Mouse (Mus musculus) telencephalon, adult 2 months (tissue): Measurements from ENCODE around the gene Gm4881.

Source experiments
- DNase-seq: peaks from one replicate; pipeline ENCODE4 v3.0.0-alpha.2; 2011; ENCODE audit warnings: low read depth, low spot score

The Gm4881 gene

GRCm38 (mm10) chr7:24944257-24944950, at the start of gene Gm4881:
TSS of gene Gm4881 (minus strand) at chr7:24944494.
- DNase-seq: no peak

GRCm38 (mm10) chr7:24993081-24993480, 48.8 kb upstream of the Gm4881 start:
- no peak for DNase-seq

GRCm38 (mm10) chr7:24990478-24990877, 46.2 kb upstream of the Gm4881 start:
- DNase-seq: no peak

- no peak for DNase-seq
Measured at GRCm38 (mm10) chr7:24987941-24988340, 43.6 kb upstream of the Gm4881 start.

GRCm38 (mm10) chr7:24985799-24986198, 41.5 kb upstream of the Gm4881 start:
- no peak for DNase-seq

- no peak for DNase-seq
Measured at GRCm38 (mm10) chr7:24984307-24984706, 40.0 kb upstream of the Gm4881 start.

GRCm38 (mm10) chr7:24983396-24983795, 39.1 kb upstream of the Gm4881 start:
- no peak for DNase-seq

- DNase-seq: no peak
Measured at GRCm38 (mm10) chr7:24980439-24980838, 36.1 kb upstream of the Gm4881 start.

GRCm38 (mm10) chr7:24978781-24979180, 34.5 kb upstream of the Gm4881 start:
- no peak for DNase-seq

- no peak for DNase-seq
Measured at GRCm38 (mm10) chr7:24974893-24975595, 30.8 kb upstream of the Gm4881 start.

- DNase-seq: no peak
Measured at GRCm38 (mm10) chr7:24973902-24974301, 29.6 kb upstream of the Gm4881 start.

GRCm38 (mm10) chr7:24973208-24973607, 28.9 kb upstream of the Gm4881 start:
- no peak for DNase-seq

- peak; percentile 96 for DNase-seq
Measured at GRCm38 (mm10) chr7:24971972-24972893, 27.9 kb upstream of the Gm4881 start, which contains the start of gene Rabac1. TSS of gene Rabac1 (minus strand) at chr7:24972754.

- DNase-seq: no peak
Measured at GRCm38 (mm10) chr7:24971261-24971971, 27.1 kb upstream of the Gm4881 start.

GRCm38 (mm10) chr7:24970341-24970740, 26.0 kb upstream of the Gm4881 start:
- no peak for DNase-seq

- DNase-seq: no peak
Measured at GRCm38 (mm10) chr7:24969805-24970204, 25.5 kb upstream of the Gm4881 start.

GRCm38 (mm10) chr7:24968463-24968862, 24.2 kb upstream of the Gm4881 start:
- DNase-seq: no peak

GRCm38 (mm10) chr7:24967966-24968365, 23.7 kb upstream of the Gm4881 start:
- DNase-seq: no peak

- no peak for DNase-seq
Measured at GRCm38 (mm10) chr7:24964897-24965535, 20.7 kb upstream of the Gm4881 start.

GRCm38 (mm10) chr7:24964288-24964687, 20.0 kb upstream of the Gm4881 start:
- DNase-seq: no peak

- no peak for DNase-seq
Measured at GRCm38 (mm10) chr7:24955226-24955625, 10.9 kb upstream of the Gm4881 start.
